Mouse (Mus musculus) fat pad, adult 2 months (tissue): ENCODE results near the gene Gipc3.

Experiments used
- DNase-seq: peaks from one replicate; pipeline ENCODE4 v3.0.0-alpha.2; 2011; ENCODE audit warnings: low read depth, low spot score; ENCODE audit errors: extremely low read depth

Gipc3 gene

GRCm38 (mm10) chr10:81285694-81286450 lies 57.2 kb downstream of the Gipc3 start:
- DNase-seq: no peak
